Mouse (Mus musculus) gastrocnemius, adult 18-20 months (tissue): ENCODE data around the gene Styxl1. TPM values are rescaled to one million over a fixed set of nuclear protein-coding genes. Genes with fewer than 3 reads are reported as not detected.

ENCODE experiments used
- DNase-seq: peaks from one replicate; pipeline ENCODE4 v3.0.0; 2021; ENCODE audit warnings: low spot score
- long read RNA-seq, 2 experiments: library from polyadenylated mRNA; stranded (forward); transcript quantifications; one replicate each; pipeline ENCODE4 v2.0.0; 2021
- total RNA-seq, 2 experiments: library from RNA; stranded (reverse); gene quantifications; 2 replicates each; pipeline ENCODE4 v1.2.3; 2021

Gene Styxl1
- not detected for total RNA-seq
- long read RNA-seq, experiment 1: 0 reads
- long read RNA-seq, experiment 2, partial matches to known transcripts: 0 of 1 reads
- long read RNA-seq, experiment 2, other reads (novel, unspliced or antisense): 1 of 1 reads

- DNase-seq: no peak
Measured at GRCm38 (mm10) chr5:135777796-135778470, at the start of gene Styxl1. Gene Styxl1 (minus strand): TSS chr5:135778385.

- no peak for DNase-seq
Measured at GRCm38 (mm10) chr5:135826225-135826624, 48.0 kb upstream of the Styxl1 start.

DNA sequence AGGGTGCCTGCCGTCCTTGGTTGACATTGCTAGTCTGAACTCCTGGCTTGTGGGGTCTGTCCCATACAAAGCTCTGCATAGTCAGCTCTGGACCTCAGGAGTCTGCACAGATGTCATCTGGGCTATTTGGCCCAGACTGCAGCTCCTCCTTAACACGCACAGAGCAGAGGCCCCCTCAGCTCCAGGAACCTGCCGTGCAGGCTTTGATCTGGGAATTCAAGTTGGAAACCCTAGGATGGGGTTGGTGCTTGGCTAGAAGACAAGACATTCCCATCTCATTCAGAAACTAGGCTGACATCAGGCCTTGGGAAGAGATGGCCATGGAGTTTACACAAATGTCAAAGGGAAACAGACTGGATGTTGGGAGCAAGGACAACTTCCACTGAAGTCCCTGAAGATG, 46.3 kb upstream of the Styxl1 start:
- DNase-seq: no peak

- DNase-seq: no peak
Measured at GRCm38 (mm10) chr5:135822316-135822944, 44.2 kb upstream of the Styxl1 start.

DNA sequence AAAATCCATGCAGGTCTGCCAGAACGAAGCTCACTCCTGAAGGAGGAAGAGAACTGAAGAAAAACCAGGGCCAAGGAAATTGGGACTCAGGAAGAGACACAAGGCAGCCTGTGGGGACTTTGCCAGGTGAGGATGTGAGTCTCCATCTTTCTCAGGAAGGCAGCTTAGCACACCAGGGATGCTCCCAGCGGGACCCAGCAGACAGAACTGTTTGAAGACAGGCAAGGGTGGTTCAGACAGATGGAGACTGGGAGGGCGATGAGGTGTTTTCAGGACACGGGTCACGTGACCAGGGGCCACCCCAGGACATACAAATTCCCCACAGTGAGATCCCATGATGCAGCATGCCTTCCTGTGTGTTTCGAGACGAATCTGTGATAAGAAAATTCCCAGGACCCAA, 40.3 kb upstream of the Styxl1 start:
- DNase-seq: no peak

- DNase-seq: no peak
Measured at GRCm38 (mm10) chr5:135812991-135813390, 34.8 kb upstream of the Styxl1 start.

GRCm38 (mm10) chr5:135807263-135807637, 29.1 kb upstream of the Styxl1 start:
- DNase-seq: no peak

- DNase-seq: peak; percentile 88
Measured at GRCm38 (mm10) chr5:135806555-135807262, 28.5 kb upstream of the Styxl1 start, which contains the start of gene Srrm3. Gene Srrm3 (plus strand): TSS chr5:135806890.

DNA sequence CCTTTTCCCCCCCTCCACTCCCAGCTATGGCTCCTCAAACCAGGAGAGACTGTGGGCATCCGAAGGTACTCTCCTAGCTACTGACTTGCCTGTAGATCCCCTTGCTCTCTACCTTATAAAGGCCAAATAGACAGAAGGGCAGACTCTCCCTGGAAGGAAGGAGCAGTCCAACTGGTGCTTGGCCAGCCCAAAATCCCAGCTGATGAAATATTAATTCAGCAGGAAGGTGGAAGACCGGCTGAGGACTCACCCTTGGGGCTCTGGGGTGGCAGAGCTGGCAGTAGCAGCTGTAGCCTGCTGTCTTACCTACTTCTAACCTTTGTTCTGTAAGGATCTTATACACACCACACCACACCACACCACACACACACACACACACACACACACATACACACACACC, 26.6 kb upstream of the Styxl1 start:
- no peak for DNase-seq

- no peak for DNase-seq
Measured at GRCm38 (mm10) chr5:135803676-135804075, 25.5 kb upstream of the Styxl1 start.

- no peak for DNase-seq
Measured at GRCm38 (mm10) chr5:135803135-135803534, 24.9 kb upstream of the Styxl1 start.

DNA sequence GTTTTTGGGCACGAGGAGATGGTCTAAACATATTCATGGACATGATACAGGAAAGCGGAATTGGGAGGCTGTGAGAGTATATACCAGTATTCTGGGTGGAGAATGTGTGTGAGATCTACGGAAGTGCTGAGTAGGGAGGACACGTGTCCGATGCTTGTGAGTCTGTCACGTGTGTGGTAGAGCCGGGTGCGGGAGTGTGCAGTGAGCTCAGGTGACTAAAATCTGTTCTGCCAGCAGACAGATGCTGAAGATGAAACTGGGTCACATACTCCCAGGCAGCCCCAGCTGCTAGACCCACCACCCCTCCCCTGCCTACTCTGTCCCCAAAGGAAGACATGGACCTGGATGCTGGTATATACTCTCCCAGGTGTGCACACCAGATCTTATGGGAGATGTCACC, 24.5 kb upstream of the Styxl1 start:
- DNase-seq: no peak

DNA sequence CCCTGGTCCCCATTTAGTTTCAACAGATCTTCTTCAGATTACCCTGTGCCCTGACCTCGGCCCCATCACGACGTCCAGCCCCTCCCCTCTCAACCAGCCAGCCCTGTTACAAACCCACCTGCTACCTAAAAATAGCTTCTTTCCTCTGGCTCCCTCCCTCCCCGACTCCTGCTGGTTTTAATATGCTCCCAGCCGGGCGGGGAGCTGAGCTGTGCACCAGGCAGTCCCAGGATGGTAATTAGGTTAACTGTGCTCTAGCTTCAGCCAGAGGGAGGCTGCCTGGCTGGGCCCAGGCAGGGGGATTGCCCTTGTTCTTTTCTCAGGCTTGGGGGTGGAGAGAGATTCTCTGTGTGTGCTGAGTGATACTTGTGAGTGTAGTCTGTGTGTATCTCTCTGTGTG, 22.7 kb upstream of the Styxl1 start:
- DNase-seq: peak; percentile 31

DNA sequence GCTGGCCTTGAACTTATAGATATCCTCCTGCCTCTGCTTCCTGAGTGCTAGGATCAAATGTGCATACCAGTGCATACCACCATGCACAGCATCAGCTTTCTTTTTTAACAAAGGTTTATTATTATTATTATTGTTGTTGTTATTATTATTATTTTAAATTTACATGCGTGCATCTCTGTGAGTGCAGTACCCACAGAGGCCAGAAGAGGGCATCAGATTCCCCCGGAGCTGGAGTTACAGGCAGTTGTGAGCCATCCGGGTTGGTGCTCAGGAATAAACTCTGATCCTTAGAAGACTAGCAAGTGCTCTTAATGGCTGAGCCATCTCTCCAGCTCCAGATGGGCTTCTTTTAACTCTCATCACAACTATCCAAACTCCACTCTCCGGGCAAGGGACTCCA, 21.6 kb upstream of the Styxl1 start:
- DNase-seq: no peak

- no peak for DNase-seq
Measured at GRCm38 (mm10) chr5:135794859-135795181, 16.6 kb upstream of the Styxl1 start.

GRCm38 (mm10) chr5:135793996-135794858, 16.0 kb upstream of the Styxl1 start:
- DNase-seq: peak; percentile 85

DNA sequence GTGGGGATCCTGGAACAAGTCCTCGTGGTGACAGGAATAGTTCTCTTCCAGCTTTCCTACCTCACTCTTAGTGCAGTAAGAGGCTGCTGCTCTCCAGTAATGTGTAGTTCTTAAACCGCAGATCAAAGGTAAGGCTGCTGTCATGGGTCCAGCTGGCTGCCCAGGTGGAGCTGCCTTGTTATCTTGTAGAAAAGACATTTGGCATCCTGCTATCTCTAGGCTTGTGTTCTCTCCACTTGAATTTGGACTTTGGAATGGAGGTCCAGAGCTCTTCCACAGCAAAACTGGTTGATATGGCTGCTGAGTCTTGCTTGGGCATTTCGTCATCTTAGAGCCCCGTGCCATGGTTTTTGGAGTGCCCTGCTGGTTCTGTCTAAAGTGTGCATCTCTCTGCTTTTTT, 4.7 kb upstream of the Styxl1 start:
- DNase-seq: no peak

DNA sequence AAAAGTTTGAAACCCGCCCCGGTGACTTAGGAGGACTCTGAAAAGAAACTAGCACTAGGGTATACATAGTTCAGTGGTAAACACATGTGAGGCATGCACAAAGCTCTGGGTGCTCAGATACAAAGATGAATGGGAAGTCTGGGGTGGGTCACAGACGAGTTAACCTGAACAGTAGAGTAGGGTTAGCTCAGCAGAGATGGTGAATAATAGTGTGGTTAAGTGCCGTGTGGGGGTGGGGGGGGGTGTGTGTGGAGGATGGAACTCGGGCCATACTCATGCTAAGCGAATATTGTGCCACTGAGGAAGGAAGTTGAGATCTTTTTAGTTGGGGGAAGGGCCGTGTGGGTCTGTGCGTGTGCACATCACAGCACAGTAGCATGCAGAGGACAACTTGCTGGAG, 2.1 kb upstream of the Styxl1 start:
- DNase-seq: no peak

DNA sequence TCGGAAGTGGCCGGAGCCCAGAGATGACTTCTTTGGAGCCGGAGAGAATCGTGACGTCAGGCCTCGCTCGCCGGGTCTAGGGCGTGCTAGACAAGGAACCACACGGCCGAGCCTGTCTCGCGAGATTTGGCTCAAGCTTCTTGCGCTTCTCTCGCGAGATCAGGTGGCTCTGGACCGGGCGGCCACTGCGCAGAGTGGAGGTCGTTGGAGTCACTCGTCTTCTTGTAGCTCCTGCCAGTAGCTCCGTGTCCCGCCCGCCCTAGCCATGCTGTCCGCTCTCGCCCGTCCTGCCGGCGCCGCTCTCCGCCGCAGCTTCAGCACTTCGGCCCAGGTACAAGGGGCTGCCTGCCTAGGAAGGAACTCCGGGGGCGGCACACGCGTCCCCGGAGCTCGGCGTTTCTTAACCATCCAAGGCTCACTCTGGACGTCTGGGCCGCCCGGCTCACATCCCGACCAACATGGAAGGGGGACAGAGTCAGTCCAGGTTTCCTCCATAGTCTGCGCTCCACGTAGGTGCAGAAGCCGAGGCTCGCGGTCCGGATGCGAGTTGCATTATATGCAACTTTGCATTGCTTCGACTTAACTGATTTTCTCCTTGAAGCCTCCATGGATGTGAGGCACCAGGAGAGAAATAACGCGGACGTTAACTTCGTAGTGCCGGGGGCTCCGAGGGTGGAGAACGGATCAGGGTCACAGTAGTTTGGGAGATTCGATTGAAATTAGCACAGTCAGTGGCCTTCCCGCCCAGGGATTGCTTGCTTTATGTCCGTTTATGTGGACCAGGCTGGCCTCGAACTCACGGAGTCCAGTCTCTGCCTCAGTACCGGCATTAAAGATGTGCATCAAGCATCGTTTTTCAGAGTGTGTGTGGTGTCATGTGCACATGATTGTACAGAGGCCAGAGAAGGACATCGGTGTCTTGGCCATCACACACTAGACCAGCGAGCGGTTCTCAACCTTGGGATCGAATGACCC, 573 bp upstream of the Styxl1 start, which contains the start of gene Mdh2:
Gene Mdh2 (plus strand): TSS at position 10 of the 975 bp plus-strand sequence.
- DNase-seq: peak; percentile 100

DNA sequence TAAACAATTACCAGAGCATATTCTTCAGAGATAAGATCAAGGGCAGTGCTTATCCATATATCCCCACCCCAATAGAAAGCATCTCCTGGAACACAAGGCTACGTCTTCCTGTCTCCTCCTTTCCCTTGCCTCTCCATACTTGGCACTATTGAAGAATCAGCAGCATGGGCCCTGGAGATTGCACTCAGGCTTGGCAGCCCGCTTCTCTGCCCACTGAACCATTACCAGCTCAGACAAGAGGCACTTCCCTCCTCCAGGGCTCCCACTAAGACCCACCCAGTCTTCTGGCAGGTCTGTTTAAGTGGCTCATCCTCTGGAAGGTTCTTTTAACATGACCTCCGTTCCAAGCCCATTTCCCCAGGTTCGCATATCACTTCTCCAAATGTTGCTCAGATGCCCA, 1.6 kb downstream of the Styxl1 start:
- DNase-seq: no peak
